Mouse (Mus musculus) megakaryocyte, embryonic 14.5 days (primary cell): Measurements from ENCODE around the gene H2-T22.

Experiments
- FLI1 ChIP-seq: IDR thresholded peaks from 2 replicates; pipeline ENCODE4 v1.6.1; 2012; ENCODE audit warnings: low read length, inconsistent platforms, mixed read lengths
- GATA1 ChIP-seq: IDR thresholded peaks from 3 replicates; pipeline ENCODE4 v1.6.1; 2012; ENCODE audit warnings: mixed read lengths, low read length, inconsistent platforms, borderline replicate concordance

DNA sequence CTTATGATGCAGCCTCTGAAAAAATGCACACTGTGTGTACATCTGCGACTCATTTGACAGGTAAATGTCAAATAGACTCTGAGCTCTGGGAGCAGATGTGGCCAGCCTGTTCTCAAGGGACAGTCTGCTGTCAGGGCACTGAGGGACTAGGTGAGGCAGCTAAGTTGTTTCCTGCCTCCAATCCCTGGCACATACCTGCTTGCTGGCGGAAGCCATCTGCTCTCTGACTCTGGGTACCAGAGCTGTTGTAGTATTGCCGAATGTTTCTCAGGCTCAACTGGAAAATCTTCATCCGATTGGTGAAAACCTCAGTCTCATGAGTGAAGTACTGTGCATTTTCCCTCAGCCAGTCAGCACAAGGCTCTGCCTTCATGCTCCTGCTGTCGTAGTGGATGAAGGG is 25.5 kb downstream of the H2-T22 start:
- no peak for TF ChIP-seq GATA1
- TF ChIP-seq FLI1, result no peak
